Mouse (Mus musculus) lung, embryonic 14.5 days (tissue): ENCODE measurements around the gene Disp1. TPM values are rescaled to one million over a fixed set of nuclear protein-coding genes. Genes with fewer than 3 reads are reported as not detected.
A peak's percentile ranks its signal among the peaks of the same experiment; 100 is the strongest.

Experiments
- ATAC-seq: fragments of 200-750 bp; cut with Nextera tagmentation; 2 replicates; pipeline ENCODE4 v1.8.0; 2017; ENCODE audit warnings: mild to moderate bottlenecking, moderate TSS enrichment, moderate library complexity; ENCODE audit not compliant: insufficient read depth
- DNase-seq: peaks from one replicate; pipeline ENCODE4 v3.0.0-alpha.2; 2015
- H3K27ac ChIP-seq: fragments of 300-500 bp; sonication (generic); 2 replicates; pipeline ENCODE4 v1.5.1; 2014; ENCODE audit warnings: low read depth, mild to moderate bottlenecking, moderate library complexity
- H3K27me3 ChIP-seq: fragments of 300-500 bp; sonication (generic); 2 replicates; pipeline ENCODE4 v1.6.1; 2014; ENCODE audit warnings: low read length, control low read depth; ENCODE audit not compliant: insufficient read depth
- H3K36me3 ChIP-seq: fragments of 300-500 bp; sonication (generic); 2 replicates; pipeline ENCODE4 v1.6.1; 2014; ENCODE audit warnings: control low read depth; ENCODE audit not compliant: insufficient read depth
- H3K4me1 ChIP-seq: fragments of 300-500 bp; sonication (generic); 2 replicates; pipeline ENCODE4 v1.6.1; 2014; ENCODE audit warnings: antibody characterized with exemption, control low read depth; ENCODE audit not compliant: insufficient read depth
- H3K4me2 ChIP-seq: fragments of 300-500 bp; sonication (generic); 2 replicates; pipeline ENCODE4 v1.6.1; 2014; ENCODE audit warnings: mild to moderate bottlenecking
- H3K4me3 ChIP-seq: fragments of 300-500 bp; sonication (generic); 2 replicates; pipeline ENCODE4 v1.5.1; 2014; ENCODE audit warnings: low read depth, low read length
- H3K9ac ChIP-seq: fragments of 300-500 bp; sonication (generic); 2 replicates; pipeline ENCODE4 v1.6.1; 2014
- H3K9me3 ChIP-seq: fragments of 300-500 bp; sonication (generic); 2 replicates; pipeline ENCODE4 v1.6.1; 2016; ENCODE audit warnings: low read depth, low read length, control low read depth
- CTCF ChIP-seq: IDR thresholded peaks from 2 replicates; pipeline ENCODE4 v1.5.1; 2016; ENCODE audit warnings: antibody characterized with exemption, low read depth
- WGBS: fragments of 180-500 bp; shearing (Covaris S2); extraction: QIAGEN DNeasy Blood & Tissue Kit; methylation state at CpG from one replicate; pipeline ENCODE4 v1.1.7; 2014; 5-methylcytosine and 5-hydroxymethylcytosine counted together
- microRNA-seq: library from miRNA; unstranded; fragments of <30 nt; microRNA quantifications from one replicate; pipeline ENCODE4, GENCODE M21; 2016; ENCODE audit warnings: borderline number of aligned reads
- polyA plus RNA-seq: library from polyadenylated mRNA; unstranded; fragments of >200 nt; fragmentation: Nextera tagmentation; extraction: Ambion mirVana; gene quantifications from 2 replicates; pipeline ENCODE4 v1.2.1, GENCODE M21; 2014

The Disp1 gene
- polyA plus RNA-seq, 1 experiment from 2014 or later, result 9.1 TPM

GRCm38 (mm10) chr1:183039881-183040708 lies 181.2 kb downstream of the Disp1 start:
- H3K9ac ChIP-seq, result no peak overlapping the region
- ATAC-seq (peak; percentile 29; the same call in 1 of the 2 replicates), DNase-seq (no peak)
- H3K27ac ChIP-seq, result no peak overlapping the region
- no peak overlapping the region for H3K4me2 ChIP-seq
- H3K4me3 ChIP-seq, result no peak overlapping the region
- 42% methylated on average over 6 of the region's 6 CpGs for WGBS
- no peak for TF ChIP-seq CTCF
- no peaks in the 10 kb centered on the region for H3K9me3 ChIP-seq
- no peaks in the 10 kb centered on the region for H3K36me3 ChIP-seq
- H3K4me1 ChIP-seq, result no peaks in the 10 kb centered on the region
- peaks cover 16% of the 10 kb centered on the region for H3K27me3 ChIP-seq

GRCm38 (mm10) chr1:183039404-183039803 lies 181.9 kb downstream of the Disp1 start:
- TF ChIP-seq CTCF, result no peak
- 65% methylated on average over 7 of the region's 7 CpGs for WGBS
- peaks cover 16% of the 10 kb centered on the region for H3K27me3 ChIP-seq
- ATAC-seq (no peak), DNase-seq (no peak)
- no peak overlapping the region for H3K4me2 ChIP-seq
- no peaks in the 10 kb centered on the region for H3K9me3 ChIP-seq
- no peak overlapping the region for H3K27ac ChIP-seq
- H3K9ac ChIP-seq, result no peak overlapping the region
- H3K4me3 ChIP-seq, result no peak overlapping the region
- no peaks in the 10 kb centered on the region for H3K4me1 ChIP-seq
- no peaks in the 10 kb centered on the region for H3K36me3 ChIP-seq

Small RNA genes lying within 50 kb of the gene (microRNA-seq; reads per million reads assigned to microRNA genes)
- gene Gm24975, result not detected

Other genes starting within 250 kb of the Disp1 start
- 25.2 and 27.6 TPM in 2 replicates for gene Aida, start 75.1 kb upstream of the Disp1 start, polyA plus RNA-seq
- 42.0 and 45.3 TPM in 2 replicates for gene Brox, start 75.7 kb upstream of the Disp1 start, polyA plus RNA-seq
- gene Mia3, start 148.0 kb upstream of the Disp1 start, polyA plus RNA-seq, result 105 and 108 TPM in 2 replicates
- 20.5 and 21.6 TPM in 2 replicates for gene Taf1a, start 167.5 kb upstream of the Disp1 start, polyA plus RNA-seq
- gene Hhipl2, start 196.7 kb upstream of the Disp1 start, polyA plus RNA-seq, result 0.14 TPM in 1 of 2 replicates, not detected in the other